Mouse (Mus musculus) CH12.LX (cell line): ENCODE results near the gene Phkg1. TPM values are rescaled to one million over a fixed set of nuclear protein-coding genes. Genes with fewer than 3 reads are reported as not detected.
A peak's percentile ranks its signal among the peaks of the same experiment; 100 is the strongest.

Experiments
- DNase-seq: peaks from one replicate; pipeline ENCODE4 v3.0.0-alpha.2; 2013; ENCODE audit errors: extremely low read depth
- H3K27ac ChIP-seq: 2 replicates; pipeline ENCODE4 v1.5.1; 2012; ENCODE audit warnings: low read depth, mild to moderate bottlenecking, control low read depth, moderate library complexity; ENCODE audit not compliant: insufficient read depth
- H3K27me3 ChIP-seq: replicated peaks from 2 replicates; pipeline ENCODE3; 2012; ENCODE audit warnings: inconsistent platforms
- H3K36me3 ChIP-seq, 2 experiments: replicated peaks in 1 of 2; 2 replicates each; pipeline versions ENCODE3 to v1.6.1; 2012; ENCODE audit warnings: inconsistent platforms in 1 of 2, low read length in 1 of 2, mild to moderate bottlenecking in 1 of 2, mixed read lengths in 1 of 2, moderate library complexity in 1 of 2; ENCODE audit not compliant: control insufficient read depth in 1 of 2, insufficient read depth in 1 of 2
- H3K4me1 ChIP-seq, 2 experiments: 2 replicates each; pipeline ENCODE4 v1.6.1; 2012; ENCODE audit warnings: inconsistent platforms in 1 of 2, moderate library complexity in 1 of 2; ENCODE audit not compliant: insufficient read depth in 2 of 2, control insufficient read depth in 1 of 2
- H3K4me2 ChIP-seq: 2 replicates; pipeline ENCODE4 v1.6.1; 2012; ENCODE audit warnings: low read depth, mild to moderate bottlenecking, control low read depth; ENCODE audit not compliant: poor library complexity, insufficient read depth, severe bottlenecking
- H3K4me3 ChIP-seq, 3 experiments: fragments of 150-350 bp in 1 of 3; sonication (generic) in 1 of 3; replicated peaks in 1 of 3; 2 replicates each; pipeline versions ENCODE3 to v1.5.1; 2011 to 2012; ENCODE audit warnings: low read depth in 2 of 3, low read length in 2 of 3, mild to moderate bottlenecking in 2 of 3, moderate library complexity in 2 of 3, control low read depth in 1 of 3, improper control_type of control experiment in 1 of 3, inconsistent platforms in 1 of 3, mixed read lengths in 1 of 3; ENCODE audit not compliant: poor library complexity in 1 of 3
- H3K79me2 ChIP-seq: replicated peaks from 2 replicates; pipeline ENCODE4 v1.6.1; 2012; ENCODE audit warnings: mild to moderate bottlenecking, moderate library complexity; ENCODE audit not compliant: control insufficient read depth, poor library complexity, insufficient read depth, severe bottlenecking; ENCODE audit errors: extremely low read depth
- H3K9ac ChIP-seq: 2 replicates; pipeline ENCODE4 v1.6.1; 2012; ENCODE audit warnings: low read depth, mild to moderate bottlenecking, control low read depth, moderate library complexity; ENCODE audit not compliant: insufficient read depth
- H3K9me3 ChIP-seq: replicated peaks from 2 replicates; pipeline ENCODE3; 2012; ENCODE audit warnings: low read length, inconsistent platforms, mixed read lengths
- BHLHE40 ChIP-seq: IDR thresholded peaks from 2 replicates; pipeline ENCODE4 v1.6.1; 2011; ENCODE audit warnings: mild to moderate bottlenecking, low read depth, low read length, improper control_type of control experiment
- CHD1 ChIP-seq: IDR thresholded peaks from 2 replicates; pipeline ENCODE4 v1.6.1; 2012; ENCODE audit warnings: low read depth, low read length, improper control_type of control experiment, inconsistent platforms
- CTCF ChIP-seq, 2 experiments: IDR thresholded peaks in 1 of 2; conservative IDR thresholded peaks in 1 of 2; 2 replicates each; pipeline ENCODE4 v1.5.1; 2011 to 2012; ENCODE audit warnings: low read depth in 2 of 2, low read length in 2 of 2, improper control_type of control experiment in 1 of 2, inconsistent platforms in 1 of 2, mild to moderate bottlenecking in 1 of 2, moderate library complexity in 1 of 2
- E2F4 ChIP-seq: IDR thresholded peaks from 2 replicates; pipeline ENCODE4 v1.6.1; 2011; ENCODE audit warnings: low read depth, low read length, improper control_type of control experiment; ENCODE audit not compliant: insufficient replicate concordance
- ELF1 ChIP-seq: IDR thresholded peaks from 2 replicates; pipeline ENCODE4 v1.6.1; 2014; ENCODE audit warnings: low read depth, mild to moderate bottlenecking, inconsistent platforms, low read length, improper control_type of control experiment
- EP300 ChIP-seq: IDR thresholded peaks from 2 replicates; pipeline ENCODE4 v1.6.1; 2011; ENCODE audit warnings: low read length, improper control_type of control experiment
- ETS1 ChIP-seq: conservative IDR thresholded peaks from 2 replicates; pipeline ENCODE4 v1.6.1; 2012; ENCODE audit warnings: low read depth, mild to moderate bottlenecking, inconsistent platforms, low read length, improper control_type of control experiment, moderate library complexity
- KAT2A ChIP-seq: IDR thresholded peaks from 2 replicates; pipeline ENCODE4 v1.6.1; 2012; ENCODE audit warnings: low read length, improper control_type of control experiment, inconsistent platforms; ENCODE audit not compliant: insufficient replicate concordance
- MAFK ChIP-seq: IDR thresholded peaks from 2 replicates; pipeline ENCODE4 v1.6.1; 2011; ENCODE audit warnings: low read length, improper control_type of control experiment; ENCODE audit not compliant: insufficient replicate concordance
- MAZ ChIP-seq: IDR thresholded peaks from 2 replicates; pipeline ENCODE4 v1.6.1; 2012; ENCODE audit warnings: low read depth, mild to moderate bottlenecking, inconsistent platforms, low read length, improper control_type of control experiment, moderate library complexity
- MEF2A ChIP-seq: IDR thresholded peaks from 2 replicates; pipeline ENCODE4 v1.6.1; 2014; ENCODE audit warnings: low read depth, mild to moderate bottlenecking, inconsistent platforms, low read length, improper control_type of control experiment, borderline replicate concordance
- MXI1 ChIP-seq: IDR thresholded peaks from 2 replicates; pipeline ENCODE4 v1.6.1; 2011; ENCODE audit warnings: mild to moderate bottlenecking, low read depth, low read length, improper control_type of control experiment
- NELFE ChIP-seq: IDR thresholded peaks from 2 replicates; pipeline ENCODE4 v1.6.1; 2011; ENCODE audit warnings: low read depth, low read length, improper control_type of control experiment
- NRF1 ChIP-seq: IDR thresholded peaks from 2 replicates; pipeline ENCODE4 v1.6.1; 2014; ENCODE audit warnings: low read depth, mild to moderate bottlenecking, inconsistent platforms, low read length, improper control_type of control experiment, moderate library complexity
- POLR2A ChIP-seq: IDR thresholded peaks from 2 replicates; pipeline ENCODE4 v1.6.1; 2011; ENCODE audit warnings: low read depth, mild to moderate bottlenecking, improper control_type of control experiment, low read length
- POLR2AphosphoS2 ChIP-seq: IDR thresholded peaks from 2 replicates; pipeline ENCODE4 v1.6.1; 2011; ENCODE audit warnings: low read depth, low read length, improper control_type of control experiment
- RAD21 ChIP-seq: IDR thresholded peaks from 2 replicates; pipeline ENCODE4 v1.6.1; 2011; ENCODE audit warnings: low read depth, mild to moderate bottlenecking, low read length, improper control_type of control experiment, moderate library complexity
- USF1 ChIP-seq: IDR thresholded peaks from 2 replicates; pipeline ENCODE4 v1.6.1; 2014; ENCODE audit warnings: low read depth, mild to moderate bottlenecking, inconsistent platforms, low read length, improper control_type of control experiment
- ZC3H11A ChIP-seq: IDR thresholded peaks from 2 replicates; pipeline ENCODE4 v1.6.1; 2012; ENCODE audit warnings: low read depth, mild to moderate bottlenecking, inconsistent platforms, low read length, improper control_type of control experiment
- ZMIZ1 ChIP-seq: IDR thresholded peaks from 2 replicates; pipeline ENCODE4 v1.6.1; 2012; ENCODE audit warnings: low read depth, mild to moderate bottlenecking, inconsistent platforms, low read length, improper control_type of control experiment
- dilution Hi-C: fragments of 300-500 bp; cut with MboI; formaldehyde crosslinking; loops from 2 replicates; pipeline ENCODE4 v1.14.3; 2020; ENCODE audit warnings: low sequenced_read_pairs; ENCODE audit not compliant: extremely low pct_unique_long_range_greater_than_20kb, extremely low pct_ligation_motif_present
- in situ Hi-C: fragments of 300-500 bp; cut with MboI; formaldehyde crosslinking; loops from 3 replicates; pipeline ENCODE4 v1.14.3; 2019; ENCODE audit warnings: low sequenced_read_pairs, low pct_ligation_motif_present, low pct_unique_long_range_greater_than_20kb, mixed read lengths
- polyA plus RNA-seq: library from polyadenylated mRNA; unstranded; fragments of >175 nt; gene quantifications from 2 replicates; pipeline ENCODE4 v1.2.1, GENCODE M21; 2012; ENCODE audit warnings: low read depth; ENCODE audit not compliant: insufficient read length
- total RNA-seq, 2 experiments: library from RNA; depleted of rRNA; stranded (reverse); fragments of 300-350 nt in 1 of 2; fragments of >200 nt in 1 of 2; gene quantifications; 2 replicates each; pipeline ENCODE4 v1.2.3; 2012 to 2014

Phkg1 gene
- total and polyA plus RNA-seq, 3 experiments: 0.21 to 0.61 (median 0.23) TPM

GRCm38 (mm10) chr5:129865841-129866240 lies 32.5 kb downstream of the Phkg1 start:
- Histone ChIP-seq H3K9me3 (peaks cover 10% of the 10 kb centered on the region), H3K4me3 (no peak overlapping the region), H3K9ac (no peak overlapping the region), H3K27me3 (no peaks in the 10 kb centered on the region), H3K4me2 (no peak overlapping the region), H3K27ac (no peak overlapping the region), H3K4me1 (no peaks in the 10 kb centered on the region), H3K79me2 (no peaks in the 10 kb centered on the region), H3K36me3 (peaks cover 19 to 29% of the 10 kb centered on the region in 2 experiments)
- dilution Hi-C loops: no loop called here
- no peak for TF ChIP-seq POLR2A
- TF ChIP-seq ETS1: no peak
- TF ChIP-seq POLR2AphosphoS2: no peak
- no peak for TF ChIP-seq CHD1
- TF ChIP-seq RAD21: no peak
- no peak for TF ChIP-seq KAT2A
- no peak for TF ChIP-seq MEF2A
- TF ChIP-seq CTCF (conservative IDR thresholded peaks at IDR 0.05 in 1 of 2, IDR thresholded peaks at IDR 0.05 in 1 of 2; ENCODE audit: low read depth in 2 of 2, low read length in 2 of 2): no peak
- no peak for TF ChIP-seq EP300
- TF ChIP-seq BHLHE40: no peak
- TF ChIP-seq ZC3H11A: no peak
- TF ChIP-seq NRF1: no peak
- no peak for TF ChIP-seq USF1
- no peak for TF ChIP-seq MAFK
- TF ChIP-seq ELF1: no peak
- in situ Hi-C loops: no loop called here
- DNase-seq: no peak

- TF ChIP-seq CTCF (conservative IDR thresholded peaks at IDR 0.05 in 1 of 2, IDR thresholded peaks at IDR 0.05 in 1 of 2; ENCODE audit: low read depth in 2 of 2, low read length in 2 of 2) (peak; percentile 10 to 48; a peak in 2 of 4 replicates), MAFK (no peak)
- Histone ChIP-seq H3K79me2 (no peaks in the 10 kb centered on the region), H3K36me3 (peaks cover 32 to 43% of the 10 kb centered on the region in 2 experiments), H3K27ac (no peak overlapping the region), H3K4me1 (no peaks in the 10 kb centered on the region), H3K27me3 (no peaks in the 10 kb centered on the region), H3K4me3 (no peak overlapping the region), H3K9me3 (peaks cover 10% of the 10 kb centered on the region), H3K4me2 (no peak overlapping the region), H3K9ac (no peak overlapping the region)
- dilution Hi-C loops: no loop called here
- in situ Hi-C loops: no loop called here
- no peak for DNase-seq
Measured at GRCm38 (mm10) chr5:129864467-129864866, 33.9 kb downstream of the Phkg1 start.

- no peak overlapping the region for H3K4me3 ChIP-seq
Measured at GRCm38 (mm10) chr5:129862325-129862724, 36.0 kb downstream of the Phkg1 start.

More at GRCm38 (mm10) chr5:129862325-129862724, 36.0 kb downstream of the Phkg1 start:
- in situ Hi-C loops (no loop called here), dilution Hi-C loops (no loop called here)
- no peak overlapping the region for H3K4me2 ChIP-seq
- H3K79me2 ChIP-seq: no peaks in the 10 kb centered on the region
- no peak for DNase-seq
- H3K9ac ChIP-seq: no peak overlapping the region
- H3K4me1 ChIP-seq: no peaks in the 10 kb centered on the region
- H3K9me3 ChIP-seq: peaks cover 10% of the 10 kb centered on the region
- H3K36me3 ChIP-seq: peaks cover 48 to 61% of the 10 kb centered on the region in 2 experiments
- H3K27me3 ChIP-seq: no peaks in the 10 kb centered on the region
- no peak overlapping the region for H3K27ac ChIP-seq
- TF ChIP-seq NRF1: no peak
- no peak for TF ChIP-seq ZMIZ1
- no peak for TF ChIP-seq BHLHE40
- no peak for TF ChIP-seq MEF2A
- TF ChIP-seq MXI1: no peak
- no peak for TF ChIP-seq MAZ
- no peak for TF ChIP-seq E2F4
- TF ChIP-seq NELFE: no peak
